Mouse (Mus musculus) 3134 (cell line): ENCODE results near the gene Slc13a4.

Experiments
- DNase-seq: peaks from one replicate; pipeline ENCODE4 v3.0.0-alpha.2; 2011; ENCODE audit warnings: low spot score; ENCODE audit not compliant: insufficient read length; ENCODE audit errors: extremely low read depth

Slc13a4 gene

DNA sequence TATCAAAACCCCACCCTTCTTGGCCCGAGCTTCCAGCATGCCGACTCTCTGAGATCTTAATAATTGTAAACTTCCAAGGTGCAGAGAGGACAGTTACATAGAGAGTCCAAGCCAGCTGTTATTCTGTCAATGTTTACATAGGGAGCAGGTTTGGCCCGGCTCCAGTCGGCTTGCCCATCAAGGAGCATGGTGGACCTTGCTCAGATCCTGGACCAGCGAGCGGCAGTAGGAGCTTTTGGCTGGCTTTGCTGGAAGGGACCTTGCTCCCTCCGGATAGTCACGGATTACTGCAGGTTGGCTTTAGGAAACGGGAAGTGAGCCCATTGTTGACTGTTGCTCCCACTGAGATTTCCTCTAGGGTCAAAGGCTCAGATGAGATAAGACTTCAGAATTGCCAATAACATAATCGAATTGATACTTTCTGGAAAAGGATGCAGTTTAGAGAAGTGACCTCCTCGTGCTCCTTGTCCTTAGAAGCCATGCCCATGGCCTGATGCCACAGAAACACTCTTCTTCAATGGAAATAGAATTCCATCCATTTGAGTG lies 4.5 kb downstream of the Slc13a4 start:
- no peak for DNase-seq

DNA sequence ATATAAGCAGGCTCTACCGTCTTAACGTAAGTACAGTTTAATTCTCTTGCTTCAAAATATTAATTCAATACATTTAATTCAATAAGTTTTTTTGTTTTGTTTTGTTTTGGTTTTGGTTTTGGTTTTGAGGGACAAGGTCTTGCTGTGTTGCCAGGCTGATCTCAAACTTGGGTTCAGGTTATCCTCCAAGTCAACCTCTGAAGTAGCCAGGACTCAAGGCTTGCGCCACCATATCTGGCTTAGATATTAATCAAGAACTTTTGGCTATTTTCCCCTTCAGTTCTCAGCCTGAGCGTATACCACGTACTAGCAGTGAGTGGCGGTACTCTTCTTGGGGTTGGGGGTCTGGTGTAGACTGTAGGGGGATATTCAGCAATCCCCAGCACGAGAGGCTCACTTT lies 5.3 kb downstream of the Slc13a4 start:
- no peak for DNase-seq

DNA sequence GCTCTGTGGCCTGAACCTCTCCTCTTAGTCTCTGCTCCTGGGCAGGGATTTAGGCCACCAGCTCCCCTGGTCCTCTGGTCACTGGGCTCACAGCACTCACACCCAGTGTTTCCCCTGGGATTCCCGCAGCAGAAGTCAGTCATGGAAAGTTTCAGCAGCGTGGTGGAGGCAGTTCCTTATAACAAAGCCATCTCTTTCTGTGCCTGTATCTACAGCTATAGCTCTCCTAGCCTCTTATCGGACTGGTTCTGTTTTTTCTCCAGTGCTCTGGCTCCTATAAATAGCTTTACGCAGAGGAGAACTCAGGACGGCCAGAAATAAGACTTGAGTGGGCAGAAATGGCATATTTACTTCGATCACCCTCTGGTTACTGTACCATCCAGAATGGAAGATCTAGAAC lies 9.6 kb downstream of the Slc13a4 start:
- DNase-seq, result no peak

DNA sequence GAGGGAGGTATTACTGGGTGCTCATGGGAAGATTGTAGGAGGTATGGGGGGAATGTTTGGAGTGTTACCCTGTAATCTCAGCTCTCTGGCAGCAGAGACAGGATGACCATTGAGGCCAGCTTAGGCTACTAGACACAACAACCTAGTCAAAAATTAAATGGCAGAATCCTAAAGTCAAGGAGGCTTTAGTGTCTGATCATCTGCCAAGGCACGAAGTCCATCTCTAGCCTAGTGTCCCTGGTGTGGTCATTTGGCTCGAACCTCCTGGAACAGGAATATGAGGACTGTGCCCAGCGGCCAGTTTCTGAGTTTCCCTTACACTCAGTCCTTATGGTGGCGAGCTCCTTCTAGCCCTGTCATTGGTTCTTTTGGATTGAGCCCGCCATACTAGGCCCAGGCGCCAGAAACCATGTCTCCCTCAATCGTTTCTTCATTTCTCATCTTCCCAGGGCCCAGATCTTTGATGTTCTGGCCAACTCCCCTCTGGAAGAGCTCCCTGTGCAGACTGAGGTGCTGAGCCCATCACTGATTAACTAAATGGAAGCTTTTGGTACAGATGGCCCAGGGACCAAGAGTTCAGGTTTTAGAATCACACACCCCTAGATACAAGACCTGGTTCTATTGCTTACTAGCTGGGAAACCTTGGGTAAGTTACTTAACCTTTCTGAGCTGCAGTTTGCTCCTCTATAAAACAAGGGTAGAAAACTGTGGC lies 10.3 kb downstream of the Slc13a4 start:
- no peak for DNase-seq

DNA sequence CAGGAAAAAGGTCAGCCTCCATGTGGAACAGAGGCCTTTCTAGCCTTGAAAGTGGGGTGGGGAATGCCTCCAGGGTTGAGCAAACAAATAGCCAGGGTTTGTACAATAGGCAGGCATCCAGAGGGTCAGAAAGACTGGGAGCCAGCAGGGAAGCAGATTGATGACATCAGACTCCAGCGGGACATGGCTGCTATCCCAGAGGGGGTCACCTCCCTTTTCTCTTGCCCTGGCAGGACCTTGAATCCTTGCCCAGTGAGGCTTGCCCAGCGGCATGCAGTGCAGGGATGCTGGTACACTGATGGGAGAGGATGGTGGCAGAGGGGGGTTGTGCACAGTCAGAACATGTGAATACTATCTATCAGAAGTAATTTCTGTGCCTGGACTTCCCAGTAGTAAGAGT lies 10.9 kb downstream of the Slc13a4 start:
- DNase-seq, result no peak

DNA sequence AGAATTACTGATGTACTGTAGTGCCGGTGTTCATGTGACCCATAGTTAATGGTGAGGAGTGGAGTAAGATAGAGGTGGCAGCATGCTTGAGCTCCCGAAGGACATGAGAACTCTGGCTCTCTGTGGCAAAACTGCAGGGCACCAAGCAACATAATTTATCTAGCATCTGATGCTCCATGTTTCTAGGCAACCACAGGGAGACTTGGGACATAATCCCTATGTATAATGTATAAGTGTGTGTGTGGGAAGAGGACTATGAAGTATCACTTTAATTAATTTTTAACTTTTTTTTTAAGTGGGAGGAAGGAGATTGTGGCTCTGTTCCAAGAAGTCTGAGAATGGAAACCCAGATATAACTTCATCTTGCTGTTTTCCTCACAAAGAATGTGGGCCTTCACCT lies 13.0 kb downstream of the Slc13a4 start:
- no peak for DNase-seq

DNA sequence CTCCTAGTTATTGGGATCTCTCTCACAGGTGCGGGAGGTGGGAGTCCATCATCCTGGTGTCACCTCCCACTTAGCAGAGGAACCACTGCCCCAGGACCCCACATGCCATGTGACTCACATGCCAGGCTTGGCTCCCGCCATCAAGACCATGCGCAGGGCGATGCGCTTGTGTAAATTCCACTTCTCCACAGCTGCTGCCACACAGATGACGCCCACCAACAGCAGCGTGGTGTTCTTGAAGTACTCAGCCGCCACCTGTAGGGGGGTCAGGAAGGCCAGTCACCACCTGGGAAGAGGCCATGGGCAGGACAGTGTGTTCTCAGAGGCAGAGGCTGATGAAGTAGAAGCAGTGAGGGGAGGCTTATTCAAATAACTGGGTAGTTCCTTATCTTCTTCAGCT lies 18.3 kb downstream of the Slc13a4 start:
- no peak for DNase-seq

DNA sequence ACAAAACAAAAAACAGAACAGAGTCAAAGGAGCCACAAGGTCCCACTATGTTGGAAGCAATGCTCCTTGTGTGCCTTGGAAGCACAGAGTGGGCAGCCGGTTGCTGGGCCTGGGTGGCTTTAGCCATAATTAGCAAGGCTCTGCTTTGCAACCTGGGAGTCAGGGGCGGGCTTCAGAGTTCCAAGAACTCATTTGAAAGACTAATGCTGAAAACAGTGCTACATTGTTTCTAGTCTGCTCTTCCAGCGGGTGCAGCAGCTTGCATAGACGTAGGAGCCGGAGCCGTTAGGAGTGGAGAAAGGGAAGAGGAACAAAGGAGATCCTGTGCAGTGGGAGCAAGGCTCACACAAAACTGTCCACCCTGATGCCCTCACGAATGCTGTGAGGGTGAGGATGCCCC lies 19.0 kb downstream of the Slc13a4 start:
- DNase-seq, result no peak

DNA sequence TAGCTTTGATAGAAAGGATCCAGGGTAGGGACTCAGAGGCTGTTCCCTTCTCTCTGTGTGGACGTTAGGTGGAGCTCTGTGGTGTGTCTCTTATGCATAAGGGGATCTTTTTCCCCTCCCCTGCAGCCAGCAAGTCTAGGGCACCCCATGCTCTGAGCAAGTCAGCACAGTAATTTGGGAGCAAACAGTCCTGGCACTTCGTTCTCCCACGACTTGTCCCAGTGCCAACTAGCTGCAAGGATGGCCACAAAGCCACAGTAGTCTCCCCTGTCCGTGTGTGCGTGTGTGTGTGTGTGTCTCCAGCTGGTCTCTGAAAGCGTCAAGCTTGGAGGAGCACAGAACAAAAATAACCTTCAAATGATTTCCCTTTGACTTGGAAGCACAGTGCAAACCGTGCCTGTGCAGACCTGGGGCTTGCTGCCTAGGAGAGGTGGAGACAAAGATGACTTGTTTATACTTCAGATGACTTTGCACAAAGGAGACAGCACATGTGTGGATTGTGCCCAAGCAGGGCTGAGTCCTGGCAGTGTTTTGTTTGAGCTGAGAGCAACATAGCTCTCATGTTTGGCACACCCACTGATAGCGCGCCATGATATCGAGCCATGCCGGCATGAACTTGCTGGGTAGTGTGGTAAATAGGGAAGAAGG lies 19.7 kb downstream of the Slc13a4 start:
- DNase-seq, result no peak

DNA sequence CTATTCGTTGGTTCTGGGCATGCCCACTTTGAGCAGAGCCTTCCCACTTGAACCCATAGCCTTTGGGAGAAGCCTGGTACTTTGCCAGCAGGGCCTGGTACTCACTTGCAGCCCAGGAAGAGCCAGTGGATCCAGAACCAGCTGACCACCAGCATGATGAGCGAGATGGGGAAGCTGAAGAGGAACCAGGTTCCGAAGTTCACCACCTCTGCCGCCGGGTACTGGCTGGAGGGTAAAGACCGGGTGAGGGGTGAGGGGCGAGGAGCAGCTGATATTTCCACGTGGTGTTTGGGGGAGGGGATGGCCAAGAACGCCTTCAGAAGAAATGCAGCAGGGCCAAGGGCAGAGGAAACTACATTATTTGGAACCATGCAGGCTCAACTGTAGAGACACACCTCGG lies 28.6 kb downstream of the Slc13a4 start:
- DNase-seq, result no peak

DNA sequence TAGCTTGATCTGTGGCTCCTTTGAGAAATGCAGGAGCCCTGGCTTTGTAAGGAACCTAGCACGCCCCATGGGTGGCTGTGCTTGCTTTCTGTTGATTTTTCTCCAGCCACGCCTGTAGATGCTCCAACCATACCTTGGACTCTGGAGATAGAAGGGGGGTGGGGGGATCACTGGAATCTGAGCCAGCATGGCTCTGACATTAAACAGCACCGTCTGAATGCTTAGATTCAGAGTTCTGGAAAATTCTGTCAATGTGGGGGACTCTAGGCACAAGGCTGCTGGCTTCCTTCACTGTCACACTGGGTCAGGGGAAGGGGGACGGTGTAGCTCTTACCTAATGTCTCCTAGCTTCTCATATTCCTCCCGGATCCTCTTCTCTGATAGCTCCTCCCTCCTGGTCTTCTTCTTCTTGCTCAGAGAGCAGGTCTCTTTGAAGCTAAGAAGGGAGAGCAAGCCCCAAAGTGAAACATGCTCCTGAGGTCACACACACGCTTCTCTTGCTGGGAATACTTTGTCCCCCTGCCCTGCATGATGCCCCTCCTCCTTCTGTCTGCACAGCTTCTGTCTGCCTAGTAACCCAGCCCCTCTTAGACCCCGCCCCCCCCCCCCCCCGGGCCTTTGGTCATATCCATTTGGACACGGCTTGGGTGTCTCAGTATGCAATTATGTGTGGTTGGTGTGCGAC lies 29.9 kb downstream of the Slc13a4 start:
- no peak for DNase-seq

DNA sequence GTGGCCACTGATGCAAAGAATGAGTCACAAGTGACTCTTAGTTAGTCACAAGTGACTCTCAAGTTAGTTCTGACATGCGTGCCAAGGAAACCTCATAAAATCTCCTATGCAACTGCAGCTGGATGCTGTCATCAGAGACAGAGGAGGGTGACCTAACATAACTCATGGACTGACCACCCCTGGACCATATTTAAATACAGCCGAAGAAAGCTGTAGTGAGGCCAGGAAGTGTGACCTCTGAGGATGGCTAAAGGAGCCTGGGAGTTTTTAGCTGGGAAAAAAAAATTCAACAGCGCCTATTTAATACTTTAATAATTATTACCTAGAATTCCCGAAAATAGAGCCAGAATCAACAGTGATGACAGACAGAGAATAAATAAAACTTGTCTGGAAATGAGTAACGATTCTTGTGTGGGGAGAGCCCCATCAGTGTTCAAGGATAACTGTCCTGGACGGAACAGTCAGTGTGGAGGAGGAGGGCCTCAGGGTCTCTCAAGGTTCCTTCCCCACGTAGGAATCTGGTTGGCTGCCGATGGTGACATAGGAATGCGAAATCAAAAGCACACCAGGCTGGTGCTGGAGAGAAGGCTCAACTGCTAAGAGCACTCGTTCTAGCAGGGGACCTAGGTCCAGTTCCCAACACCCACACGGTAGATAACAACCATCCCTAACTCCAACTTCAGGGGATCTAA lies 34.4 kb downstream of the Slc13a4 start:
- DNase-seq, result peak; percentile 58

DNA sequence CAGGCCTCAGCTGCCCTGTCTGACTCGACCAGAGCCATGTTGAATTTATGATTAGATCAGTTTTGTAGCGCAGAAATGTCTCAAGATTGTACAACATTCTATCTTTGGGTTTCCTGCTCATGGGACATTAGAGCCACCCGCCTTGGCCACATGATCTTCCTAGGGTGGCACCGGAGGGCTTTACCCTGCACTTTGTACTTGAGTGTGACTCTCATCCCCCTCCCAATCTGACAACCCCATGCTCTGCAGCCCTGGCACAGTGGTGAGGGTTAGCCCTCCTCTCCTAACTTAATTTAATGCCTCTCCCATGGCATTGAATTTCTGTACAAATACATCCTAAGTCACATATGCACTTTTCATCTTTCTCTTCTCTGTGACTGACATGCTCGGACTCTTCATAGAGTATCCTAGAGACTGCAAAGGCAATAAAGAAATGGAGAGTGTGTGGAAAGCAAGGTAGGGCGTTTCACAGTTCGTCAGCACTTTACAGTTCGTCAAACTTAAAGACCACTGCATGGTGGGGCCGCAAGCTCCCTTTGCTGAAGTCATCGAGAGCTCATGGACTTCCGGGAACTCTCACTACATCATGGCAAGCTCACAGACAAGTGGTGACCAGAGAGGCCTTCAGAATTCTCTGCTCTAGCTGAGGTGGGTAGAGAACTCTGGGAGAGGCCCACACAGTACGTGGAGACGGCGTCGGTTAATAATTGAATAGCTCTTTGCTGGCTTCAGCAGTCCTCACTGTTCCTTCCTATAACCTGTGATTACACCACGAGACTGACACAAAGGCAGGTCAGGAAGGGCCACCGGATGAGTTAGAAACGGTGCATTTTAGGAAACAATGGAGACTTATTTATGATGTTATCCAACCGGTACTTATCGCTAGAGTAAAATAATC lies 35.8 kb downstream of the Slc13a4 start:
- no peak for DNase-seq

DNA sequence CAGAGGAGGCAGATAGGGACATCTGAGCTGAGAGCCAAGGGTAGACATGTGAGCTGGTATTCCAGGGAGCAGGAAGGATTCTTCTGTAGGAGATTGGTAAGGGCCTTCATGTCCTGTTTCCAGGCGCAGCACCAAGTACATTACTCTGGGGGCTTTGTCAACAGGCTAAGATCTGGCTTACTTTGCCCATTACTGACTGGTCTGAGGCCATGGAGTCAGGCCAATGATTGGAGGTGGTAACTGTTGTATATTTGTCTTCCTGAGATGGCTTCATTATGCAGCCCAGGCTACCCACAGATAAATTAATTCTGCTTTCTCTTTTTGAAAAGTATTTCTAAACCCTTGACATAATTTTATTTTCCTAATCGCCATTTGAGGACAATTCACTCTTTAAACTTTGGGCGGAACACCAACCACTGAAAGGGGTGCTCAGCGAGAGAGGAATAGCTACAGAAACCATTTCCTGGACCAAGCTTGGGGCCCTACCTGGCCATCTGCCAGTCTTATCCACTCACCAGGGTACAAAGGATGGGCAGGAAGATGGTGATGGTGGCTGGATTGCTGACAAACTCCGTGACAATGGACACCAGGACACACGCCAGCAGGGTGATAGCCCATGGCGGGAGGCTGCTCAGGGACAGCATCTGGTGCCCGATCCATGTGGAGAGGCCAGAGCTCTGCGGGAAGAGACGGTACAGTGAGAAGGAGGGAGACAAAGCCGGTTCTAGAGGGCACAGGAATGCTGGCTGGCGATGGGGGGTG lies 36.7 kb downstream of the Slc13a4 start:
- no peak for DNase-seq

DNA sequence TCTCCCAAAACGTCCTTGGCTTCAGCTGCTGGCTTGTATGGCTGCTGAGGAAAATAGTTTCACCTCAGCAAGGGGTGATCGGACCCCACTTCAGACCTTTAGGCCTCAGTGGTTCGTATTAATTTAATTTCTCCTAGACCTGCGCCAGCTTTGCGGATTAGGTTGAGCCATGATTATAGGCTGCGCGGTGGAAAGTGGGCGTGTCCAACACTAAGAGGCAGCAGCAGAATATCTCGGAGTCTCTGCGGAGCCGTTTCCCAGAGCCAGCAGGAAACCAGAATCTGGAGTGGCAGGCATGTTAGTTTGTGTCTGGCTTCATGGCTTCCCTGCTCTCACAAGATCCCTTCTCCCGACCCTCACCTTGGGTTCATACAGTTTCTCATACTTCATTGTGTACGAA lies 38.3 kb downstream of the Slc13a4 start:
- no peak for DNase-seq

DNA sequence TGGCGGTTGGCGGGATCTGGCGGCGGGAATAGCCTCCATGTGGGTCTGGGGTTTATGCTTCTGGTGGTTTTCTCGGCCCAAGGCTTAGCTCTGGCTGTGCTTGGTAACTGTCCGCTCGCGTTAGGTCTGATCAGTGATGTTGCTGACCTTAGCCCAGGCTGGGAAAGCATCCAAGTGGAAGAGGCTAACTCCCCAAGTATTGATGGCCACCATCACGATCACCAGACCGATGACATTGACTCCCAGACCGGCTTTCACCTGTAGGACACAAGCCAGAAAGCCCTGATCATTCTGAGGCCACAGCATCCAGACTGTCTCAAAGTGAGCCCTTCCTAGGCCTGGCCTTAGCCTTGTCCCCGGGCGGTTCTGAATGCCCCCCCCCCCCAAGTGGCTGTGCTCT lies 39.2 kb downstream of the Slc13a4 start:
- DNase-seq, result no peak

DNA sequence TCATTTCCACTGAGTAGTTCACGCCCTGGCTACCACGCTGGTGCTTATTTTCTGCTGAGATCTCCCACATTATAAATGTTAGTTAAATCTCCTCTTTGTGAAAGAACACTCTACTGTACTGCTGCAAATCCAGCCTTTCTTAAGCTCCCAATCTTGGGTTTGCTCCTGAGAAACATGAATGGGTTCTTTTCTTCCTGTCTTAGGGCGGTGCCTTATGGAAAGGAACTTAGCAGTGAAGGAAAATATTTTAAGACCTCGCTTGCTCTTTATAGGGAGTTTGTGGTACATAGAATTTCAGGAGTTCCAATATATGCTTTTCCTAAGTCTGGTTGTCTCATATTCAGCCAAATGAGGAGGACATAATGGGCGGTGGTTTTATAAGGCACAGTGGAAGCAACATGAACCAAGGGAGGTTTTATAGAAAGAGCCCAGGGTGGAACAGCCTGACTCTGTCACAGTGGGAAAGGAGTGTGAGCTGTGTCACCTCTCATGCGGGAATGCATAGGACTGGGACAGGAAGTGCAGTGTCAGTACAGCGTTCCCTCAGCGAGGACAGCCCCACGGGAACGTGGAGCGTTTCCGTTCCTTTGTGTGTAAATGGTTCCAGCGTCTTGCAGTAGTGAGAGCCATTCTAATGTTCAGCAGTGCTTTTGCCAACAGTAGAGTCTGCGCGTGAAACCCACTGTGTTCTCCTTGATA lies 42.2 kb downstream of the Slc13a4 start:
- DNase-seq, result no peak

DNA sequence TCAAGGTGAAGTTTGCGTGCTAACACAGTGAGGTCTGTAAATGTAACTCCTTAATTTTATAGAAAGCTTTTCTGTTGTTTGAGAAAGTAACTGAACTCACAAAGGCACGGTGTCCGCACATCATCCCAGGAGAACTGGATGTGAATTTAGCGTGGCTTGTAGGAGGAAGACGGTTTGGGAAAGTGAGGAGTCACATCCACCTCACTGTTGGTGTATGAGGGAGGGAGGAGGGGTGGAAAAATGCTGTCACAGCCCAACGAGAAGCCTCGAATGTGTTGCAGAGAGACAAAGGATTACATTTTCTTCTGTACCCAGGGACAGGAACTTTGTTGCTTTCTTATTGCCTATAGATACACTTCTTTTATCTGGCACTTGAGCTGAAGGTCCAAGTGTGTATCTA lies 47.4 kb downstream of the Slc13a4 start:
- no peak for DNase-seq

DNA sequence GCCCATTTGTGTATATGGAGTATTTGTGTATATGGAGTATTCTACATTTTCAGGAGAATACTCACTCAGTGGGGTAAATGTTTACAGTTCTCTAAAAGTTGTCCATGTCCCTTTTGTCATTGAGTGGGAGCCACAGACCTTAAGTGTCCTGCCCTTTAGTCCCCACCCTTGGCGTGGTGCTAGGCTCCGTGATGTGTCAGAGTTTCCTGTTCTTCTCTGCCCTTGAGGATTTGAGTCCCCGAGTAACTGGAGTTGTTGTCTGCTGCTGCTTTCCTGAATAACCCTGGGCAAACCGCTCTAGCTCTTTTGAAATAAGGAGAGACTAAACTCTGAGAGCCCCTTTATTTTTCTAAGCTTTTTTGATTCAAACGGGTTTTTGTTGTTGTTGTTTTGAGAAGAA lies 48.4 kb downstream of the Slc13a4 start:
- no peak for DNase-seq
